Mouse (Mus musculus): Measurements from ENCODE around the gene Itgal. TPM values are rescaled to one million over a fixed set of nuclear protein-coding genes. Genes with fewer than 3 reads are reported as not detected.
"Not testable (repeated sequence)": the region's sequence is repeated elsewhere in the genome, so short reads cannot be mapped to it uniquely, and the experiment has no call there.

The Itgal gene
- total RNA-seq (2021) = under 1 TPM; 0.32 to 0.57 TPM

DNA sequence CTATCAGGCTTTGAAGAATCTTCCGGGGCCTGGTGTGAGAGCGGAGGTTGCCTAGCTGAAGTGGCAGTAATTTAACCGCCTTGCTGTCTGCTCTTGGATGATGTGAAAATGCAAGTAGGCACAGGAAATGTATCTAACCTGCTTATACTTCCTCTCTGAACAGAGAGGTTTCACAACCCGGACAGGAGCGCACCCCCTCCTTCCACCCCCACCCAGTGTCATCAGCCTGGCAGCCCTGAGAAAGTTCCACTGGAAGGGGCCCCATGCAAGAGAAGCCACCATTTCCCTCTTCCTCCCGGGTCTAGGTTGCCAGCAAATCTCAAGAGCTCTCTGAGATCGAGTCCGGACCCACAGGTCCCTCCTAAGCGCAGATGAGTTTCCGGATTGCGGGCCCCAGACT is at the start of gene Itgal:
Gene Itgal (plus strand): TSS at position 163 of the 400 bp plus-strand sequence.
- intact Hi-C loops (cut with DNase I) = no loop called here
- no peak for DNase-seq (ENCODE audit: extremely low spot score in 1 of 2, low spot score in 2 of 2)

DNA sequence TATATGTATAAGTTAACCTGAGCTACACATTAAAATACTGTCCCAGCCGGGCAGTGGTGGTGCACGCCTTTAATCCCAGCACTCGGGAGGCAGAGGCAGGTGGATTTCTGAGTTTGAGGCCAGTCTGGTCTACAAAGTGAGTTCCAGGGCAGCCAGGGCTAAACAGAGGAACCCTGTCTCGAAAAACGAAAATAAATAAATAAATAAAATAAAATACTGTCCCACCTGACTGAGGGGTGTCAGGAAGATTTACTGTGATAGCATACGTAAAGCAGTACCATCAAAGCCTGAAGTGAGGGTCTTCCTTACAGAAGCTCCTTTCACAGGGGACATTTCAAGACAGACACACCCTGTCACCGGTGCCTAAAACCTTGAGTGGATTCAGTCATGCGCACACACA is 45.5 kb upstream of the Itgal start:
- intact Hi-C loops (cut with DNase I); DNase-seq (ENCODE audit: extremely low spot score in 1 of 2, low spot score in 2 of 2): not testable (repeated sequence)

DNA sequence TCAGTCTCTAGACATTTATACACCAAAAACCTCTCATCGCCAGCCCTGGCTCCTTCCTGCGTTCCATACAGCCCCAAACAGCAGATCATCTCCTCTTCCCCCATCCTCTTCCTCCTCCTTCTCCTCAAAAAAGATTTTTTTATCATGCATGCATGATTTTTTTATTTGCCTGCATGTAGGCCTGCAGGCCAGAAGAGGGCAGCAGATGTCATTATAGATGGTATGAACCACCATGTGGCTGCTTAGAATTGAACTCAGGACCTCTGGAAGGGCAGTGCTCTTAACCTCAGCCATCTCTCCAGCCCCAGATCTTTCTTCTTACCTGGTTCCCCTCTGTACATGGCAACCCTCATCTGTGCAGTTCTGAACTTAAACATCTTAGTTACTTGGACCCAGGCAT is 43.6 kb upstream of the Itgal start:
- no peak for DNase-seq (ENCODE audit: extremely low spot score in 1 of 2, low spot score in 2 of 2)
- intact Hi-C loops (cut with DNase I) = no loop called here

DNA sequence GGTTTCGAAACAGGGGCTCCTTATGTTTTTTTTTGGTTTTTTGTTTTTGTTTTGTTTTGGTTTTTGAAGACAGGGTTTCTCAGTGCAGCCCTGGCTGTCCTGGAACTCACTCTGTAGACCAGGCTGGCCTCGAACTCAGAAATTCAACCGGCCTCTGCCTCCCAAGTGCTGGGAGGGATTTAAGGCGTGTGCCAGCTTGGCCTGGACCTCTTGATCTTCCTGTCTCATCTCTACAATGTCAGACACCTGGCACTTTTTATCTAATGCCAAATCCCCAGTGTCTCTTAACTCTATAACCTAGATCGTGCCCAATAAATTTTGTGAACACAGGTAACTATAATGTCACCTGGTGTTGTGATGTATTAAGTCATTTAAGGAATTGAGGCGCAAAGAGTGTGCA is 42.7 kb upstream of the Itgal start:
- intact Hi-C loops (cut with DNase I) = no loop called here
- no peak for DNase-seq (ENCODE audit: extremely low spot score in 1 of 2, low spot score in 2 of 2)

DNA sequence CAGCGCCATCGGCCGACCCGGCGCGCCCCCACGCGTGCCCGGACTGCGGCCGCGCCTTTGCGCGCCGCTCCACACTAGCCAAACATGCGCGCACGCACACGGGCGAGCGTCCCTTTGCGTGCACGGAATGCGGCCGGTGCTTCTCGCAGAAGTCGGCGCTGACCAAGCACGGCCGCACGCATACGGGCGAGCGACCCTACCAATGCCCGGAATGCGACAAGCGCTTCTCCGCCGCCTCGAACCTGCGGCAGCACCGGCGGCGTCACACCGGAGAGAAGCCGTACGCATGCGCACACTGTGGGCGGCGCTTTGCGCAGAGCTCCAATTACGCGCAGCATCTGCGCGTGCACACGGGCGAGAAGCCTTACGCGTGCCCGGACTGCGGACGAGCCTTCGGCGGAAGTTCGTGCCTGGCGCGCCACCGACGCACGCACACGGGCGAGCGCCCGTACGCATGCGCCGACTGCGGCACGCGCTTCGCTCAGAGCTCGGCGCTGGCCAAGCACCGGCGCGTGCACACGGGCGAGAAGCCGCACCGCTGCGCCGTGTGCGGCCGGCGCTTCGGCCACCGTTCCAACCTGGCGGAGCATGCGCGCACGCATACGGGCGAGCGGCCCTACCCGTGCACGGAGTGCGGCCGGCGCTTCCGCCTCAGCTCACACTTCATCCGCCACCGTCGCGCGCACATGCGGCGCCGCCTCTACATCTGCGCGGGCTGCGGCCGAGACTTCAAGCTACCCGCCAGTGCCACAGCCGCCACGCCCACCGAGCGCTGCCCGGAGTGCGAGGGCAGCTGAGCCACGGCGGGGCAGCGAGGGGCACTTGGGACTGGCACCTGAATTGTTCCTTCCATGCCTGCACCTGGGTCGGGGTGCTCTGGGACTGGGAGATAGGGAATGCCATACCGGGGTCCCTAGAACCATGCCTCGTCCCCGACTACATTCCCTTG is 42.0 kb upstream of the Itgal start:
- peak; percentile 93 to 98 for DNase-seq (ENCODE audit: extremely low spot score in 1 of 2, low spot score in 2 of 2)
- intact Hi-C loops (cut with DNase I) = no loop called here

DNA sequence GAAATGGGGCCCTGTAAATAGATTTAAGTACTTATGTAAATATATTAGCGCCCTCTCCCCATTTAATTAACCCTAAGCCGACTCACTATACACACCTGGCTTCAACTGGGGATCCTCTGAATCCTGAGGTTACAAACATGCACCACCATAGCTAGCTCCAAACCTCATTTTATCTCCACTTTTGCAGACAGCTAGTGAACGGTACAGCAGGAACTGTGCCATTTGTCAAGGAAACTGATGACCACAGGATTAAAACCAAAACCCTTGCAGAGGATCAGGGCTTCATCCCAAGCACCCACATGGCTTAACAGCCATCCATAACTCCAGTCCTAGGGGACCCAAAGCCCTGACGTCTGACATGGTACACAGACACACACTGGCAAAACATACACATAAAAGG is 41.1 kb upstream of the Itgal start:
- no peak for DNase-seq (ENCODE audit: extremely low spot score in 1 of 2, low spot score in 2 of 2)
- intact Hi-C loops (cut with DNase I) = no loop called here

DNA sequence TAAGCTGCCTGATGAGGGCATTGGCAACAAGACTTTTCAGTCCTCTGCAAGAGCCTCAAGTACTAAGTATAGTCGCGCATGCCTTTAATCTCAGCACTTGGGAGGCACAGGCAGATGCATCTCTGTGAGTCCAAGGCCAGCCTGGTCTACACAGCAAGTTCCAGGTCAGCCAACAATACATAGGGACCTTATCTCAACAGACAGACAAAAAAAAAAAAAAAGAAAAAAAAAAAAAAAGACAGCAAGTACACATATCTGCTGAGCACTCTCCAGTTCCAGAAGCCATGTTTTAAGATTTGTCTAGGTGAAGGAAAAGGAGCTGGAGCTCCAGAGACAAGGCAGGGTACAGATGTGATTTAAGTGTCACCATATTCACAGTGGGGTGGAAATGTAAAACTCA is 40.1 kb upstream of the Itgal start:
- intact Hi-C loops (cut with DNase I) = no loop called here
- no peak for DNase-seq (ENCODE audit: extremely low spot score in 1 of 2, low spot score in 2 of 2)

DNA sequence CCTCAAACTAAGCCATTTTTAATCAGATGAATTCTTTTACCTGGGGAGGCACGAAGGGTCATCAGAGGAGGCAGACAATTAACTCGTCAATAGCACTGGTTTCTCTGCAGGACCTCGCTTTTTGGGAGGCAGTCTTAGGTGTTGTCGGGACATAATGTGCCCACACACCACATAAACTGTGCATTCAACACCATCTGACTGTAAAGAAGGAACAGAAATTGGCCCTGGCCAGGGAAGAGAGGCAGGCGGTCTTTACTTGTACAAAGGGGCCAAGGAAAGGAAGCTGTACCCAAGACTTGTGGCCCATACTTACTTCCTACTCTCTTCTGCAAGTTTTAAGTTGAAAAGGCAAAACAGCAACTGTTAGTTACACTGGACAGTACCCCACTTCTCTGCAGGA is 39.5 kb upstream of the Itgal start:
- no peak for DNase-seq (ENCODE audit: extremely low spot score in 1 of 2, low spot score in 2 of 2)
- intact Hi-C loops (cut with DNase I) = no loop called here

DNA sequence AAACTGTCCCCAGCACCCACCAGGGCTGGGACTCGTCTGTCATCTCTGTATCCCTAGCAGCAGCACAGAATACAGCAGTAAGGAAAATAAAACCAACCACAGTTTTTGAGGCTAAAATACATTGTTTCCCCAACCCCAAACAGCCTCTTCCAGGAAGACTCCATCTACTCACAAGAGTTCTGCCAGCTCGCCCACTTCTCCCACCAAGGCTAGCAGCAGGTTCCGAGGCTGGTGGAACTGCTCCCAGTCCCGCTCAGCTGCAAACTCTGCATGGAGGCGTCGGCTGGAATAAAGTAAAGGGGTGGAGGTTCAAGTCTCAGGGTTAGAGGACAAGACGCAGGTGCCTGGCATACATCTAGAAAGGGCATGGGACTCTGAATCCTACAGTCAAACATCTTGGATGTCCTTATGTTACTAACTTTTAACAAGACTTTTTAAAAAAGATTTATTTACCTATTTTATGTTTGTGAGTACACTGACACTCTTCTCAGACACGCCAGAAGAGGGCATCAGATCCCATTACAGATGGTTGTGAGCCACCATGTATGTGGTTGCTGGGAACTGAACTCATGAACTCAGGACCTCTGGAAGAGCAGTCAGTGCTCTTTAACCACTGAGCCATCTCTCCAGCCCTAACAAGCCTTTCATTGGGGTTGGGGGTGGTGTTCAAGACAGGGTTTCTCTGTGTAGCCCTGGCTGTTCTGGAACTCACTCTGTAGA is 36.7 kb upstream of the Itgal start:
- DNase-seq (ENCODE audit: extremely low spot score in 1 of 2, low spot score in 2 of 2) = no peak
- intact Hi-C loops (cut with DNase I) = no loop called here

DNA sequence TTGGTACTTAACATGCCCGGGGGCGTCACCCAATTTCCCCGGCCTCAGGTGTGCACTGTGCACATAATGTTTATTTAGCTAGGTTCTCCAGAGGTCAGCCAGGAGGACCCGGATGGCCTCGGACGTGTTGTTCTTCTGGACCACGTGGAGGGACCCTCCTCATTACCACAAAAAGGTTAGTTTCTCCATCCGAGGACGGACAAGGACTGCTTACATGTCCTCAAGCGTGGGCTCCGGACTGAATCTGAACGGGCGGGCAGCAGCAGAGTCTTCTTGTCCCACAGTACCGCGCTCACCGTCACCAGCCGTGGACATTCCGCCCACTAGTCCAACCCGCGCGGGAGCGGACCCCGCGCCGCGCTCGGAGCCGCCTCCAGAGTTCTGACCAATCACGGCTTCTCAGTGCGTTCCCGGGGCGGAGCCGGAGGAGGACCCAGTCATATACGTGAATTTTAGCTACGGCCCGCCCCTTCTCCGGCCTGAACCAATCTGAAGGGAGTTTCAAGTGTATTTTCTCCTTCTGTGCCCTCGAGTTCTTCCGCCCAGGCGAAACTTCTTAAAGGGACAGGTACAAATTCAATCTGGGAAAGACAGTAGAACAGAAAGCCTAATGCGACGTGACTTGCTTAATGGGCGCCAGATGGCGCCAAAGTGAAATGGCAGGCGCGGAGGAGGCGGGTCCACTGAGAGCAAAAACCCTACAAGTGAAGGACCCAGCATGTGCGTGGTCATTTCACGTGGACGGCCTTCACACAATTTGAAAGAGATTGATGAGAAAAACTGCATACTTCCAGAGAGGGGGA is 35.5 kb upstream of the Itgal start, which contains the start of gene Dctpp1:
Gene Dctpp1 (minus strand): TSS at position 401 of the 803 bp plus-strand sequence.
- intact Hi-C loops (cut with DNase I) = no loop called here
- peak; percentile 98 to 99 for DNase-seq (ENCODE audit: extremely low spot score in 1 of 2, low spot score in 2 of 2)

DNA sequence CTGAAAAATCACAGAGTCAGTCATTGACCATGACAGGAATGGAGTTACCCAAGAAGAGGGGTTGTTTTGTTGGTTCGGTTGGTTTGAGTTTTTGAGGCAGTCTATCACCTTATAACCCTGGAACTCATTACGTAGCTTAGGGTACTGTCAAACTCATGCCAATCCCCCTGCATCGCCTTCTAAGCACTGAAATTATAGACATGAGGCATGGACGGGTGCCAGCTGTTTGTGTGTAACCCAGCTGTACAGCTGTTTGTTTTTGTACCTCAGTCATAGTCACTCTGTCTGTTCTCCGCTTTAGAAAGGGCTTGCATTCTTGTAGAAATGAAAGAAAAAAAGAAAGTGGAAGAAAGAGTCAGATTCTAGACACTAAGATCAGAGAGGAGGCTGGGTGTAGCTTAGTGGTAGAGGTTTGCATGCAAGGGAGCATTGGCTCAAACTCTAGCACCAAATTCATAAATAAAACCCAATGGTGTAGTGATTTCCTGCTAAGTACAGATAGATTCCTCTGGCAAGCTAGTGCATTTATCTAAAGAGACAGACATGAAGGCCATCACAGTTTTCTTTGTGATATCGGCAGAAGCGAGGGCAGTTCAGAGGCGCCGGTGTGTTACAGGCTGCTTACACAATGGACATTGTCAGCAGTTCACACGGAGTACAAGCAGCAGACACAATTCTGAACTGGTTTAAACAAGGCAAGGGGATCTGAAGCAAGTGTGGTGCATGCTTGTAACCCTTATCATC is 33.7 kb upstream of the Itgal start:
- intact Hi-C loops (cut with DNase I) = no loop called here
- no peak for DNase-seq (ENCODE audit: extremely low spot score in 1 of 2, low spot score in 2 of 2)

DNA sequence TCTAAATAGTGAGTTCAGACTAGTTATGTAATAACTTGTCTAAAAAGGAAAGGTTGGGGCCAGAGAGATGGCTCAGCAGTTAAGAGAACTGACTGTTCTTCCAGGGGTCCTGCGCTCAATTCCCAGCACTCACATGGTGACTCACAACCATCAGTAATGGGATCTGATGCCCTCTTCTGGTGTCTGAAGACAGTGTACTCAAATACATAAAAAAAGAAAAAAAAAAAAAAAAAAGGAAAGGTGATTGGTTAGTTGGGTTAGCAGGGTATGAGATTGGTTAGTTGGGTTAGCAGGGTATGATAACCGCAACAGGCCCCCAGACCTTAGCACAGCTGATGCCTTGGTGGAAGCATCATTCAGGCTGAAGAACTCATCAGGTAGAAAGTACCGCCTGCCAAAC is 32.5 kb upstream of the Itgal start:
- intact Hi-C loops (cut with DNase I) = no loop called here
- no peak for DNase-seq (ENCODE audit: extremely low spot score in 1 of 2, low spot score in 2 of 2)

DNA sequence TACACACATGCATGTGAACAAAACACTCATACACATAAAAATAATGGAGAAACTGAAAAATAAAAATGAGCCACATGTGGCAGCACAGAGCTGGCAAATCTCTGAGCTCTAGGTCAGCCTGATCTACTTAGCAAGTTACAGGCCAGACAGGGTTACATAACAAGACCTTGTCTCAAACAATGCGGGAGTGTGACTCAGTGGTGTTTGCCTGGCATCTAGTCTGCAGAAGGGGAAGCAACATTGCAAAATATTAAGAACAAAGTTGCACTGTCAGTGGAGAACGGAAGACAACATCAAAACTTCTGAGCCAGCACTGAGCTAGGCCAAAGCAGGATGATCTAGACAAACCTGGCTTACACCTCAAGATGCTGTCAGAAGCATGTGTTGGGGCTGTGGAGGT is 25.8 kb upstream of the Itgal start:
- intact Hi-C loops (cut with DNase I) = no loop called here
- no peak for DNase-seq (ENCODE audit: extremely low spot score in 1 of 2, low spot score in 2 of 2)

DNA sequence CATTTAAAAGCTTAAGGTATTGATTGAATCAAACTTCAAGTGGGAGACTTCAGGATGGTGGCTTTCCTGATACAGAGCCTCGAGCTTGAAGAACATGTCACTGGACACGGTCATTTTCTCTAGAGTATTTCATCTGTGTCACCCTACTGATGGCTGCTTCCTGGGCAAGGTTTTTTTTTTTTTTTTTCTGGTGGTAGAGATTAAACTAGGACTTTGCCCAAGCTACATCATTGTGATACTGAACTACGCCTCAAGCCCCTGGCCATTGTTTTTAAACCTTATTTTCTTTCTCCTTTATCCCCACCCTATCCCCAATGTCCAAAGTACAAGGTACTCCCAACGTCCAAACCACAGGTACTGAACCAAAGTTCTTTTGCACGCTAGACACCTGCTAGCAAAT is 25.4 kb upstream of the Itgal start:
- no peak for DNase-seq (ENCODE audit: extremely low spot score in 1 of 2, low spot score in 2 of 2)
- intact Hi-C loops (cut with DNase I) = no loop called here

DNA sequence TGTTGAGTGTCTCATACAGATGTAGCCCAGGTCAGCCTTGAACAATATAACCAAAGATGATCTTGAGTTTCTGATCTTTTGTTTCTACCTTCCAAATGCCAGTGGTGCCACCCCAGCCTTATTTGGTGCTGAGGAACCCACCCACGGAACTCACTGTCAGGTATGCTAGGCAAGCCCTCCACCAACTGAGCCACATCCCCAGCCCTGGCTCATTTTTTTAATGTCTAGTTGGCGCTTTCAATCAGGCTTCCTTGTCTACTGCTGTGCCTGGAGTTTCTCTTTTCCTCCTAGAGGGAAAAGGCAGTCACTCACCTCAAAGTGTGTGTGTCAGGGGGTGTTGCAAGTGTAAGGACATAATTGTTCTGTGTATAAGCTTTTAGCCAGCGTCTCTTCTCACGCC is 25.0 kb upstream of the Itgal start:
- DNase-seq (ENCODE audit: extremely low spot score in 1 of 2, low spot score in 2 of 2) = no peak
- intact Hi-C loops (cut with DNase I) = no loop called here

DNA sequence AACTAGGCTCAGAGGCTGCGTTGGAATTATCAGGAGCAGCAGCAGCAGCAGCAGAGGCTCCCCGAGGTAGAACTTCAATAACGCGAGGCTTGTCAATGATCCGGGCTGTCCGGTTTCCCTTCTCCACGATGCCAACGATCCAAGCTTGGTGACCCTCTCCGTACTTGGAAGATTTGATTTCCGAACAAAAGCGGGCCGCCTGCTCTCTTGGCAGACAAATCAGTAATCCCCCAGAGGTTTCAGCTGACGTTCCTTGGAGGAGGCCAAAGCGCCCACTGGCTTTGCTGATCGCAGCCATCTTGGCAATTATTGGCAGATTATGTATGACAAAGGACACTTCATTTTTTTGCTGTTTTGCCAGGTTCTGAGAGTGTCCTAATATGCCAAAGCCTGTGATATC is 23.5 kb upstream of the Itgal start:
- no peak for DNase-seq (ENCODE audit: extremely low spot score in 1 of 2, low spot score in 2 of 2)
- intact Hi-C loops (cut with DNase I) = loop anchor here (2.0 kb wide), 1 partner anchor 36 kb away; no protein-coding TSS in a partner anchor

DNA sequence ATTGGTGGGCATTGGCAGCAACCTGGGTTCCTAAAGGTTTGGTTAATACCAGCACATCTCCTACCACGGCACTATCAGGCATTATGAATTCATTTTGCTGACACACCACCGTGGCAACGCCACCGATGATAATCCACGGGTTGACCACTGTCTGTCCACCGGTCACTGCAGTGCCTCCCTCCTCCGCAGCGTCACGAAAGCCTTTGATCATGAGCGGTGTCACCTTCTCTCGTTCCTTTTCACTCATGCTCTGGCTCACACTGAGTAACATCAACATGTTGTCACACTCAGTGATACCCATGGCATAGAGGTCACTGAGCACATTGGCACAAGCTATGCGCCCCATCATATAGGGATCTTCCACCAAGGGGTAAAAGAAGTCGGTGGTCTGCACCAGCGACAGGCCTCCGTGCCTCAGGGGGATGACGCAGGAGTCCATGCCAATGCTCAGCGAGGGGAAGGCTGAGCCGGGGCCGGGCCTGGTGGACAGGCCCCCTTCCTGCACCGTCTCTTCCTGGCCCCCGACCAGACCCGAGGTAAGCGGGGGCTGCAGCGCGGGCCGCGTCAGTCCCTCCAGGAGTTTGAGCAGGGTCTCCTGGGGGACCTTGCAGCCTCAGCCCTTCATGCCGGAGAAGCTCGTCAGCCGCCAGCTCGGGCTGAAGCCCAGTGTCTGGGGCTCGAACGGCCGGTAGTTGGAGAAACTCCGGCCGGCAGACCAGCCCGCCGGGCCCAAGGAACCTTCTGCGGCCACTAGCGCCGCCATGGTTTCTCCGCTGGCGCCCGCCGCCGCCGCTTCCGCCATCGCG is 22.7 kb upstream of the Itgal start:
- DNase-seq (ENCODE audit: extremely low spot score in 1 of 2, low spot score in 2 of 2) = peak in 1 of 2 experiments; percentile 73
- intact Hi-C loops (cut with DNase I) = loop anchor here (2.0 kb wide), 1 partner anchor 37 kb away; no protein-coding TSS in a partner anchor

Measured in left cerebral cortex, postnatal 10 days (tissue).